Mouse (Mus musculus) kidney, postnatal 4 days (tissue): Measurements from ENCODE around the gene Bmpr2.

Experiments used
- DNase-seq, 2 experiments: peaks; one replicate each; pipeline ENCODE4 v3.0.0; 2021; ENCODE audit warnings: mixed read lengths in 2 of 2

The Bmpr2 gene

GRCm38 (mm10) chr1:59901082-59901876 is 138.1 kb downstream of the Bmpr2 start:
- no peak for DNase-seq

- peak; percentile 33 to 54 for DNase-seq
Measured at GRCm38 (mm10) chr1:59902634-59903033, 139.4 kb downstream of the Bmpr2 start.

- DNase-seq, result no peak
Measured at GRCm38 (mm10) chr1:59904630-59905295, 141.6 kb downstream of the Bmpr2 start.

- DNase-seq, result no peak
Measured at GRCm38 (mm10) chr1:59905916-59906315, 142.7 kb downstream of the Bmpr2 start.

- no peak for DNase-seq
Measured at GRCm38 (mm10) chr1:59906819-59907521, 143.8 kb downstream of the Bmpr2 start.

GRCm38 (mm10) chr1:59907700-59908099 is 144.5 kb downstream of the Bmpr2 start:
- no peak for DNase-seq

GRCm38 (mm10) chr1:59910941-59911340 is 147.7 kb downstream of the Bmpr2 start:
- DNase-seq, result no peak

- peak; percentile 99 to 100 for DNase-seq
Measured at GRCm38 (mm10) chr1:59912413-59913157, 149.4 kb downstream of the Bmpr2 start, which contains the start of gene Fam117b. Gene Fam117b (plus strand): TSS chr1:59913006.

- DNase-seq, result peak; percentile 58 to 72
Measured at GRCm38 (mm10) chr1:59913195-59913868, 150.1 kb downstream of the Bmpr2 start.

- no peak for DNase-seq
Measured at GRCm38 (mm10) chr1:59913869-59914225, 150.6 kb downstream of the Bmpr2 start.

- DNase-seq, result no peak
Measured at GRCm38 (mm10) chr1:59914799-59915198, 151.6 kb downstream of the Bmpr2 start.

GRCm38 (mm10) chr1:59915843-59916610 is 152.8 kb downstream of the Bmpr2 start:
- no peak for DNase-seq

GRCm38 (mm10) chr1:59917401-59917800 is 154.2 kb downstream of the Bmpr2 start:
- DNase-seq, result no peak

- DNase-seq, result no peak
Measured at GRCm38 (mm10) chr1:59918075-59918474, 154.9 kb downstream of the Bmpr2 start.

- DNase-seq, result no peak
Measured at GRCm38 (mm10) chr1:59923201-59923600, 160.0 kb downstream of the Bmpr2 start.

- no peak for DNase-seq
Measured at GRCm38 (mm10) chr1:59923673-59924072, 160.5 kb downstream of the Bmpr2 start.

GRCm38 (mm10) chr1:59924411-59924810 is 161.2 kb downstream of the Bmpr2 start:
- DNase-seq, result no peak

- DNase-seq, result no peak
Measured at GRCm38 (mm10) chr1:59926021-59926672, 162.9 kb downstream of the Bmpr2 start.

- no peak for DNase-seq
Measured at GRCm38 (mm10) chr1:59927131-59927680, 164.0 kb downstream of the Bmpr2 start.
